Mouse (Mus musculus): ENCODE results near the gene Fancd2. TPM values are rescaled to one million over a fixed set of nuclear protein-coding genes. Genes with fewer than 3 reads are reported as not detected.

The Fancd2 gene
- total and polyA plus RNA-seq, 3 experiments: 0.18 to 0.61 TPM; not detected in 1

DNA sequence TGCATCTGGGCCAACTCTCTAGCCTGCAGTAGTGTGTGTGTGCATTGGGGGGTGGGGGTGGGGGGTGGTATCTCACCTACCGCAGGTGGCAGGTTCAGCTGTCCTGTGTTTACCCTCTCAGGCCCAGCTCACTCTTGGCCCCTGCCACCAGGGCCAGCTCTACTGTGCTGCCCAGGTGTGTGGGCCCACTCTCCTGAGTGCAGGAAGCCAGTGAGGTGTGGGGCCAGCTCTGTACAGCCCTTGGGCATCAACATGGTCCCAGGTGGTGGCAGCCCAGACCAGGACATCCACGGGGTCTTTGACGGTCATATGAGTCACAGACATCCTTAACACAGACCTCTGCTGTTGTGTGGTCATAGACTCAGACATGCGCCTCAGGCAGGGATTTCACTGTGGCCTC lies 101.4 kb downstream of the Fancd2 start:
- no peaks in the 10 kb centered on the region for H3K36me3 ChIP-seq (ENCODE audit: control insufficient read depth, insufficient read depth, low read length)
- 89% methylated on average over 4 of the region's 4 CpGs for WGBS
- intact Hi-C loops (cut with DNase I): loop anchor here (10.0 kb wide), 1 partner anchor 442 kb away; no protein-coding TSS in a partner anchor

DNA sequence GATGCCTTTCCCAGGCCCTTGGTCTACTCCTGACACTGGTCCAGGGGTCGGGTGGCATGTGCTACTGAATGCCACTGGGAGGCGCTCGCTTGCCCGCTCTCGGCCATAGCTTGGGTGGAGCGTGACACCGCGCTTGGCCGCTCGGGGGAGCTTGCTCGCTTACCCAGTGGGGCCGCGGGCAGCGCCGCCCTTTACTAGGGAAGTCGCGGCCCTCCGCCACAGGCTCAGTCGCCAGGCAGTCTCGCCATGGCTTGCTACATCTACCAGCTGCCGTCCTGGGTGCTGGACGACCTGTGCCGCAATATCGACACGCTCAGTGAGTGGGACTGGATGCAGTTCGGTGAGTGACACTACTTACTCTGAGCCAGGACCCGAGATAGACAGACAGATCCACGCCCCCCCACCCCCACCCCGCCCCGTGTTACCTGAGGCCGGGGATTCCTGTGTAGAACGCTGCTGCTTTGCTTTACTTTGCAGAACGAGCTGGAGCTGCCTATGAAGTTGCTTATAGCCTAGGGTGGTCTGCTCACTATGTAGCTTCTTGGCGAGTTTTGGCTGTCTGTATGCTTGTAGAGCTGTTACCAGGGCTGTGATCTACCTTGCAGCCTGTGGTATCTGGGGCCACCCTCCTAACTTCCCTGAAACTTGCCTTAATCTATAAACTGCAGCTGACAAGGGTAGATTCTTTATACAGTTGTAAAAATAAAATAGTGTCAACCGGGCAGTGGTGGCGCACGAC lies 107.0 kb downstream of the Fancd2 start, which contains the start of gene Irak2:
Irak2 (plus strand) TSS at position 166 of the 739 bp plus-strand sequence.
- intact Hi-C loops (cut with DNase I): loop anchor here (1.0 to 10.0 kb wide), 5 partner anchors 20 to 436 kb away; no protein-coding TSS in a partner anchor
- Histone ChIP-seq H3K4me3 (peak within 1 kb of the TSS; percentile 80), H3K9ac (ENCODE audit: low read depth, low read length) (peak within 1 kb of the TSS; percentile 86), H3K4me1 (ENCODE audit: control insufficient read depth, insufficient read depth, low read length) (peaks cover 7% of the 10 kb centered on the region), H3K27me3 (ENCODE audit: control insufficient read depth, insufficient read depth, low read length) (no peaks in the 10 kb centered on the region), H3K79me2 (replicated peaks; ENCODE audit: control insufficient read depth, insufficient read depth, low read length) (peaks cover 1% of the 10 kb centered on the region; the same call in 1 of the 2 replicates), H3K27ac (peak within 1 kb of the TSS; percentile 85), H3K36me3 (ENCODE audit: control insufficient read depth, insufficient read depth, low read length) (no peaks in the 10 kb centered on the region)
- peak; percentile 90; the same call in 1 of the 2 replicates for TF ChIP-seq EP300 (IDR thresholded peaks at IDR 0.05; ENCODE audit: insufficient read depth, low read depth, low read length)
- peak; percentile 94 for TF ChIP-seq POLR2A (IDR thresholded peaks at IDR 0.05; ENCODE audit: insufficient read depth, low read depth, low read length)
- no peak; the same call in none of the 2 replicates for TF ChIP-seq CTCF (IDR thresholded peaks at IDR 0.05)
- WGBS: 6% methylated on average over 37 of the region's 37 CpGs
- peak; percentile 96 to 97 for DNase-seq

More for the DNA sequence above, 101.4 kb downstream of the Fancd2 start:
- Histone ChIP-seq H3K27ac (no peak overlapping the region), H3K27me3 (ENCODE audit: control insufficient read depth, insufficient read depth, low read length) (no peaks in the 10 kb centered on the region), H3K9ac (ENCODE audit: low read depth, low read length) (no peak overlapping the region), H3K79me2 (replicated peaks; ENCODE audit: control insufficient read depth, insufficient read depth, low read length) (no peaks in the 10 kb centered on the region), H3K4me3 (no peak overlapping the region), H3K4me1 (ENCODE audit: control insufficient read depth, insufficient read depth, low read length) (no peaks in the 10 kb centered on the region)
- no peak for DNase-seq
- no peak for TF ChIP-seq POLR2A (IDR thresholded peaks at IDR 0.05; ENCODE audit: insufficient read depth, low read depth, low read length)
- no peak for TF ChIP-seq CTCF (IDR thresholded peaks at IDR 0.05)
- TF ChIP-seq EP300 (IDR thresholded peaks at IDR 0.05; ENCODE audit: insufficient read depth, low read depth, low read length): no peak

DNA sequence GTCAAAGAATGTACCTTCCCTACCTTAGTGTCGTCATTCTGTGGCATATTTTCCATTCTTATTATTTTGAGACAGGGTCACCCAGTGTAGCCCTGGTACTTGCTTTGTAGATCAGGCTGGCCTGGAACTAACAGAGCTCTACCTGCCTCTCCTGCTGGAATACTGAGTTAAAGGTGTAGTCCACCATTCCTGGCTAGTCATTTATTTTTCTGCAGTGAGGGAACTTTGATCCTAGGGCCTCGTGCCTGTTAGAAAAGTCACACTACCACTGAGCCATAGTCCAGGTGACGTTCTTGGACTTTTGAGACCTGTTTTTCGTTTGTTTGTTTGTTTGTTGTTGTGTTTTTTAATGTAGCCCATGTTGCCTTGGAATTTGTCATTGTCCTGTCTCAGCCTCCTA lies 107.7 kb downstream of the Fancd2 start:
- peaks cover 7% of the 10 kb centered on the region for H3K4me1 ChIP-seq (ENCODE audit: control insufficient read depth, insufficient read depth, low read length)
- H3K9ac ChIP-seq (ENCODE audit: low read depth, low read length): peak overlapping the region; percentile 36
- no peaks in the 10 kb centered on the region for H3K27me3 ChIP-seq (ENCODE audit: control insufficient read depth, insufficient read depth, low read length)
- intact Hi-C loops (cut with DNase I): loop anchor here (2.0 to 10.0 kb wide), 2 partner anchors 20 to 436 kb away; no protein-coding TSS in a partner anchor
- peaks cover 1% of the 10 kb centered on the region; the same call in 1 of the 2 replicates for H3K79me2 ChIP-seq (replicated peaks; ENCODE audit: control insufficient read depth, insufficient read depth, low read length)
- H3K4me3 ChIP-seq: peak overlapping the region; percentile 80
- H3K36me3 ChIP-seq (ENCODE audit: control insufficient read depth, insufficient read depth, low read length): no peaks in the 10 kb centered on the region
- 79% methylated on average over 4 of the region's 4 CpGs for WGBS
- DNase-seq: no peak
- peak overlapping the region; percentile 85 for H3K27ac ChIP-seq
- TF ChIP-seq POLR2A (IDR thresholded peaks at IDR 0.05; ENCODE audit: insufficient read depth, low read depth, low read length): no peak
- TF ChIP-seq EP300 (IDR thresholded peaks at IDR 0.05; ENCODE audit: insufficient read depth, low read depth, low read length): no peak
- TF ChIP-seq CTCF (IDR thresholded peaks at IDR 0.05): no peak

DNA sequence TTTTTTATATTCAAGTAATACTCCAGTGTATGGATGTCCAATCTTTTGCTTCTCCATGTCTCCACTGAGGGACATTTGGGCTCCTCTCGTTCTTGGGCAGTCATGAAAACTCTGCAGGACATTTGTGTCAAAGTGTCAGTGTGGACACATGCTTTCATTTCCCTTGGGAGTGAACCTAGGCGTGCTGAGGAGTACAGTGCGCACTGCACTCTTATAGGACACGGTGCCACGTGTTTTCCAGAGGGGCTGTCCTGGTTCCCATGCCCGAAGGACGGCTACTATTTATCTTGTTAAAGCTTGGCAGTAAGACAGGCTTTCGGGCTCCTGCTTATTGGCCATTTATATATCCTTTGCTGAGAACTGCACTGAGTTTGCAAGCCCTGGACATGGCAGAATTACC lies 111.1 kb downstream of the Fancd2 start:
- TF ChIP-seq CTCF (IDR thresholded peaks at IDR 0.05) (no peak), EP300 (IDR thresholded peaks at IDR 0.05; ENCODE audit: insufficient read depth, low read depth, low read length) (no peak), POLR2A (IDR thresholded peaks at IDR 0.05; ENCODE audit: insufficient read depth, low read depth, low read length) (no peak)
- no peak for DNase-seq
- H3K79me2 ChIP-seq (replicated peaks; ENCODE audit: control insufficient read depth, insufficient read depth, low read length): peaks cover 1% of the 10 kb centered on the region; the same call in 1 of the 2 replicates
- H3K4me3 ChIP-seq: no peak overlapping the region
- WGBS: 59% methylated on average over 8 of the region's 8 CpGs
- intact Hi-C loops (cut with DNase I): no loop called here
- H3K27me3 ChIP-seq (ENCODE audit: control insufficient read depth, insufficient read depth, low read length): no peaks in the 10 kb centered on the region
- no peak overlapping the region for H3K9ac ChIP-seq (ENCODE audit: low read depth, low read length)
- H3K36me3 ChIP-seq (ENCODE audit: control insufficient read depth, insufficient read depth, low read length): peaks cover 5% of the 10 kb centered on the region
- H3K27ac ChIP-seq: peak overlapping the region; percentile 33
- peaks cover 15% of the 10 kb centered on the region for H3K4me1 ChIP-seq (ENCODE audit: control insufficient read depth, insufficient read depth, low read length)

- Histone ChIP-seq H3K27me3 (ENCODE audit: control insufficient read depth, insufficient read depth, low read length) (no peaks in the 10 kb centered on the region), H3K4me3 (no peak overlapping the region), H3K4me1 (ENCODE audit: control insufficient read depth, insufficient read depth, low read length) (peaks cover 15% of the 10 kb centered on the region), H3K27ac (peak overlapping the region; percentile 33), H3K36me3 (ENCODE audit: control insufficient read depth, insufficient read depth, low read length) (peaks cover 5% of the 10 kb centered on the region), H3K79me2 (replicated peaks; ENCODE audit: control insufficient read depth, insufficient read depth, low read length) (peaks cover 1% of the 10 kb centered on the region; the same call in 1 of the 2 replicates), H3K9ac (ENCODE audit: low read depth, low read length) (no peak overlapping the region)
- WGBS: 71% methylated on average over 4 of the region's 4 CpGs
- DNase-seq: no peak
- TF ChIP-seq EP300 (IDR thresholded peaks at IDR 0.05; ENCODE audit: insufficient read depth, low read depth, low read length) (no peak), POLR2A (IDR thresholded peaks at IDR 0.05; ENCODE audit: insufficient read depth, low read depth, low read length) (no peak), CTCF (IDR thresholded peaks at IDR 0.05) (no peak)
- intact Hi-C loops (cut with DNase I): no loop called here
These were observed 111.5 kb downstream of the Fancd2 start for GRCm38 (mm10) chr6:113643021-113643420.

- peaks cover 1% of the 10 kb centered on the region; the same call in 1 of the 2 replicates for H3K79me2 ChIP-seq (replicated peaks; ENCODE audit: control insufficient read depth, insufficient read depth, low read length)
- H3K9ac ChIP-seq (ENCODE audit: low read depth, low read length): no peak overlapping the region
- peaks cover 5% of the 10 kb centered on the region for H3K36me3 ChIP-seq (ENCODE audit: control insufficient read depth, insufficient read depth, low read length)
- TF ChIP-seq POLR2A (IDR thresholded peaks at IDR 0.05; ENCODE audit: insufficient read depth, low read depth, low read length) (no peak), EP300 (IDR thresholded peaks at IDR 0.05; ENCODE audit: insufficient read depth, low read depth, low read length) (no peak)
- H3K27ac ChIP-seq: peak overlapping the region; percentile 84
- H3K4me3 ChIP-seq: no peak overlapping the region
- 92% methylated on average over 2 of the region's 2 CpGs for WGBS
- H3K27me3 ChIP-seq (ENCODE audit: control insufficient read depth, insufficient read depth, low read length): no peaks in the 10 kb centered on the region
- intact Hi-C loops (cut with DNase I): no loop called here
- H3K4me1 ChIP-seq (ENCODE audit: control insufficient read depth, insufficient read depth, low read length): peaks cover 15% of the 10 kb centered on the region
- DNase-seq: no peak
These were observed 112.5 kb downstream of the Fancd2 start for GRCm38 (mm10) chr6:113643967-113644366.
